Mouse (Mus musculus): ENCODE data around the gene Cacnb4. TPM values are rescaled to one million over a fixed set of nuclear protein-coding genes. Genes with fewer than 3 reads are reported as not detected.

Cacnb4 gene
- total RNA-seq (2021): under 1 TPM; 0.15 to 0.20 TPM
- long read RNA-seq, experiment 1, partial matches to known transcripts: 0 of 2 reads
- long read RNA-seq, experiment 1, other reads (novel, unspliced or antisense): 2 of 2 reads
- long read RNA-seq, experiment 2, partial matches to known transcripts: 0 of 2 reads
- long read RNA-seq, experiment 2, other reads (novel, unspliced or antisense): 2 of 2 reads

DNA sequence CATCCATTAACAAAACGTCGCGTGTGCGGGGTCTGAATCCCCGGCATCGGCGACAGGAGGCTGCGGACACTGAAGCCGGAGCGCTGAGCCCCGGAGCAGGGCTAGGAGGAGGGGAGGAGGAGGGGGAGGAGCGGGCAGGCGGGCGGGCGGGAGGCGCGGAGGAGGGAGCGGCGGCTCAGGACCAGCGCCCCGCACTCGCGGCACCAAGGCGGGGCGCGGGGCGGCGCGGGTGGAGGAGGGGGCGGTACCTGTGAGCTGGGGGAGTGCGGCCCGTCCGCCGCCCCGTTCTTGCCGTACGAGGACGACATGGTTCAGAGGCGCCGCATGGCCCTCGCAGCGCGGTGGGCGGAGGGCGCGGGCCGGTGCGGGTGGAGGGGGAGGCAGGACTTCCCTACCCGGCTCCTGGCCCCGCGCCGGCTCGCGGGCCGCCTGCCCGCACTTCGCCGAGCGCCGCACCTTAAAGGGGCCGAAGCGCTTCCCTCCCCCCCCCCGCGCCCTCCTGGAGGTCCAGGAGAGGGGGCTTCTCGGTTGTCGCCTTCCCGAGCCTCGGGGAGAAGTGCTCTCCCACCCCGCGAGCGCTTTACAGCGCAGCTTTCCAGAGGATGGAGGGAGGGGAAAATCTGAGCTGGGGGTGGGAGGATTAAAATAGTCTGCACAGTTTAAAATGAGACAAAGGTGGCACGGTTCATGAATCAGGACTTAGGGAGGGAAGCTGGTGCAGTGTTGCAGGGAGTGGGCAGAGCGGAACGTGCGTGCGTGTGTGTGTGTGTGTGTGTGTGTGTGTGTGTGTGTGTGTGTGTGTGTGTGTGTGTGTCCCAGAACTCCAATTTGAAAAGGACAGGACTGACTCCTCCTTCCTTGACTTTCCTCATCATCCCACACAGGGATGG is at the start of gene Cacnb4:
Cacnb4 (minus strand) TSS at position 809 of the 890 bp plus-strand sequence.
- peak in 1 of 2 experiments; percentile 23 for DNase-seq
- intact Hi-C loops (cut with DNase I): no loop called here

GRCm38 (mm10) chr2:52720231-52721025 is 43.8 kb upstream of the Cacnb4 start:
- DNase-seq: no peak
- intact Hi-C loops (cut with DNase I): no loop called here

DNA sequence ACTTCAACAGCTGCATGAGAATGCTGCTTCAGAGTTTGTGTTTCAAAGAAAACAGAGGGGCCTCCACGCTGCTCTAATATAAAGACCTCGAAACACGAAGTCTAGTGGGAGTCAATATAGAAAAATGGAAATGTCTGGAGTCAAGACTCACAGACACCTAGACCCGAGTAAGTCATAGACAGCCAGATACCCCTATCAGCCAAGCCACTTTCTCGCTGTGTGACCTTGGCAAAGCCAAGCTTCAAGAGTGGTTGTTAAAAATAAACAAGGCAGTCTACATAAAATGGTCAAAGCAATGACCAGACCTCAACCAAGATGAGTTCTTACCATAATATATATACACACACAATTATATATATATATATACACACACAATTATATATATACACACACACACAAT is 40.4 kb upstream of the Cacnb4 start:
- intact Hi-C loops (cut with DNase I): no loop called here
- DNase-seq: no peak

GRCm38 (mm10) chr2:52715538-52715937 is 38.9 kb upstream of the Cacnb4 start:
- intact Hi-C loops (cut with DNase I): no loop called here

DNA sequence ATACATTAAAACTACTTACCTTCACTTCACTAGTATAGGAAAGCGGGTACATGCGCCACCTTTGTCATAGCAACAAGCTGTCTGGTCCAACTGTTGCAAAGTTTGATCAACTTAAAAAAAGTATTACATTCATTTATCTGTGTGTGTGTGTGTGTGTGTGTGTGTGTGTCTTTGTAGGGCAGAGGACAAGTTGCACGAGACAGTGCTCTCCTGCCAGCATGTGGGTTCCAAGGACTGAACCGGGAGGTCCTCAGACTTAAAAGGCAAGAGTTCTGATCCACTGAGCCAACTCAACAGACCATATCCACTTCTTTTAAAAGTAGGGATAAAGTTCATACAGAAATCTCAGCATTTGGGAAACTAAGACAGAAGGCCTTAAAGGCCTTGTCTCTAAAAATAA is 37.5 kb upstream of the Cacnb4 start:
- intact Hi-C loops (cut with DNase I): no loop called here
- DNase-seq: no peak

More at GRCm38 (mm10) chr2:52715538-52715937, 38.9 kb upstream of the Cacnb4 start:
- DNase-seq: no peak

GRCm38 (mm10) chr2:52710804-52711203 is 34.2 kb upstream of the Cacnb4 start:
- no peak for DNase-seq
- intact Hi-C loops (cut with DNase I): no loop called here

DNA sequence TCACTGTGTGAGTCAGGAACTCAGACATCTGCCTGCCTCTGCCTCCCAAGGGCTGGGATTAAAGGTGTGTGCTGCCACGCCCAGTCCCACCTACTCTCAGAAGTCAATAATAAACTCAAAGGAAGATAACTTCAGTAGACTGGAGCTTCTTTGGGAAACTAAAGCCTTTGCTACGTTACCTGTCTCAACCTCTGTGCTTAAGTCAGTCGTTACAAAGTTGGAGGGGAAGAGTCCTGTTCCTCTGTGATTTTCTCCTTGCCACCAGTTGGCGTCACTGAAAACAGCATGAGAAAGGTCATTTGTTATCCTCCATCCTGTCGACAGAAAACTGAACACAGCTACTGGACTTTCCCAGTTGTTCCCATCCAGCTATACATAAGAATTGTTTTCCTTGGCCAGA is 32.8 kb upstream of the Cacnb4 start:
- intact Hi-C loops (cut with DNase I): no loop called here
- DNase-seq: no peak

DNA sequence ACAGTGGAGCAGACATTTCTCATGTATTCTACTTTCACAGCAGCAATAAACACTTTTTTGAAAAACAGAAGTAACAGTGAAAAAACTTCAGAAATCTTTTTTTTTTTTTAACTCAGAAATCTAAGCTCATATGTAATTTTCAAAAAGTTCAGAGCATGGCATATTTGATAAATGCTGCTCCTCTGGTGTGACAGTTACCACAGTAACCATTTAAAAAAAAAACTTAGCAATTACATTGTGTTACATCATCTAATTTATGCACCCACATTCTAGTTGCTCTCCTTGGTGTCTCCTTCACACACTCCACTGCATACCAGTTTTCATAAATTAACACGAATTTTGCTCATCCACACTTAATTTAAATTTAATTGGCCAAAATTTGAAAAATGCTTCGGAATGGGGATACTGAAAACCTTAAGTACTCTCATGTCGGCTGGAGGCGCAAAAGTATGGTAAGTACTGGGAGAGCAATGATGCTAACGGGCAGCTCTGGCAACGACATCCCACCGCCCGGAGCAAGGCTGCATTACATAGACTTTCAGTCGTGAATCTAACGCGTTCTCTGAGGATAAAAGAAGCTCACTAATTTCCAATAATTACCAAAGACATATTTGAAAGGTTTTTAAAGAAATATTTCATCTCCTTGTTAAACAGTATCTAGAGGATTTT is 24.9 kb upstream of the Cacnb4 start:
- intact Hi-C loops (cut with DNase I): no loop called here

DNA sequence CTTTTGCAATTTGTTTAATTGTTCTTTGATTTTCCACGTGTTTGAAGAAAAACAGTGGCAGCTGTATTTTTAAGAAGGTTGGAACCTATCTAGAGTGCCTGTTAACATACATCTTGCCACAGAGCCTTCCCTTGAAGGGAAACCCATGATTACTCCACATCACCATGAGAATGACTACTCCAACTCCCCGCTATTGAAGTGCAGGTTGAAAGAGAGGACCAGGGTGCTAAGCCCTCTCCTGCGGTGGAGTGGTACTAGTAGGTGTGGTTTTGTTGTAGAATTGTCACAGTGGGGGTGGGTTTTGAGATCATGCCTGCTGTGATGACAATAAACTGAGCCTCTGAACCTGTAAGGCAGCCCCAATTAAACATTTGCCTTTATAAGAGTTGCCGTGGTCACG is 23.7 kb upstream of the Cacnb4 start:
- intact Hi-C loops (cut with DNase I): no loop called here
- DNase-seq: no peak

More for the DNA sequence above, 24.9 kb upstream of the Cacnb4 start:
- no peak for DNase-seq

- intact Hi-C loops (cut with DNase I): loop anchor here (5.0 kb wide), 1 partner anchor 62 kb away; no protein-coding TSS in a partner anchor
- no peak for DNase-seq
These were observed 18.0 kb upstream of the Cacnb4 start for GRCm38 (mm10) chr2:52694604-52695003.

DNA sequence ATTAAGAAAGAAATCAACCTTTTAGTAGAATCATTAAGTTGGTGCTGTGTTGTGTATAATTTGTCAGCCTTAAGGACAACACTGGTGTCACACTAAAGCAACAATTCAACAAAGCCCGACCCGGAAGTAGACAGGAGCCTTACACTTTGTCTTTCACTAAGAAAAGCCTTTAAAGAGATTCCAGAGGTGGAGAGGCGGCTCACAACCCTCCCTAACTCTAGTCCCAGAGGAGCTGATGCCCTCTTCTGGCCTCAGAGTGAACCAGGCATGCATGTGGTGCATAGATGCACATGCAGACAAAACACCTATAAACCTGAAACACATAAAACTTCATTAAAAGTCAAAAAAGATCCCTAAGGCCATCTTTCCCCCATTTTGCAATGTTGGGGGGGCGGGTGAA is 15.1 kb upstream of the Cacnb4 start:
- DNase-seq: no peak
- intact Hi-C loops (cut with DNase I): loop anchor here (5.0 kb wide), 1 partner anchor 59 kb away; no protein-coding TSS in a partner anchor

DNA sequence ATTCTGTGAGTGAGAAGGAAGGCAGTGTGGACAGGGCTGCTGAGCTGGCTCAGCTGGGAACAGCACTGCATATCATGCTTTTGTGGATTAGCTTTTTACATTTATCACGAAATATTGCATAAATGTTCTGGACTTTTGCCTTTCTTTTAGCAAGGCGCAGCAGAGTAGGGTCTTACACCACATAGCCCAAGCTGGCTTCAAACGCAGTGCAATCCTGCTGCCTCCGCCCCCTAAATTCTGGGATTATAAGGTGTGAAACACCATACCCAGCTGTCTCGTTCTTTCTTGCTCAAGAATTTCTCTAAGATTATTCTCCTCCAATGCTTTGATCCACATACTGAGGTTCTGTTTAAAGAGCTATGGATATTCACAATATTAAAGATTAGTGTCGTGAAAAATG is 10.0 kb upstream of the Cacnb4 start:
- intact Hi-C loops (cut with DNase I): no loop called here

DNA sequence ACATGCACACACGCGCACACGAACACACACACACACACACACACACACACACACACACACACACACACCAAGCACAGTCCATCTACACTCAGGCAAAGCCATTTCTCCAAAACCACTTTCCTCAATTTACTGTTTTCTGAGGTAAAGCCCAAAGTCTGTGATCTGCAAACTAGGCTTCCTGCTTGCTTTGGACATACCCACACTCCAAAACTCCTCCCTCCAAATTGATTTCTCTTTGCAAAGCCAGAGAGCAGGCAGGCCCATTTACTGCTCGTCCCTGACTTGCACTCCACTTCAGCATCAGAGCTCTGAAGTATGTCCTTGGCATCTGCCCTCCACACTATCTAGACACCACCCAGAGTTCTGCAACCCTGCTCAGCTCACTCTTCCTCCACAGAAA is 958 bp upstream of the Cacnb4 start:
- DNase-seq: no peak

More for the DNA sequence above, 10.0 kb upstream of the Cacnb4 start:
- DNase-seq: no peak

DNA sequence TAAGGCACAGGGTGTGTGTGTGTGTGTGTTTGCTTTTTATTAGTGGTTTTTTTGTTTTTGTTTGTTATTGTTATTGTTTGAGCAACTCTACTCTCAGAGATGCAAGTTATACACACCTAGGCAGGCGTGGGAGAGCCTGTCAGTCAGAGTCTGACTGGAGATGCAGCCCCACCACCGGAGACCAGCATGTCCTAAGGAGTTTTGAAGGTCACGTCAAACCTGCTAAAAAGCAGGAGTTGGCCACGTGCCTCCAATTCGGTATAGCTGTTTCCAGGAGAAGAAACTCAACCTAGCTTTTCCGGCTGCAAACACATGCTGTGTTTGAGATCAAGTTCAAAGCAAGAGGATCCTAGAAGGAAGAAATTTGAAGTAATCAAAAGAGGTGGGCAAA is 277 bp upstream of the Cacnb4 start:
- no peak for DNase-seq
- intact Hi-C loops (cut with DNase I): no loop called here

More for the DNA sequence above, 958 bp upstream of the Cacnb4 start:
- intact Hi-C loops (cut with DNase I): no loop called here

- intact Hi-C loops (cut with DNase I): no loop called here
- DNase-seq: no peak
These were observed 1.2 kb downstream of the Cacnb4 start for GRCm38 (mm10) chr2:52675278-52675987.

DNA sequence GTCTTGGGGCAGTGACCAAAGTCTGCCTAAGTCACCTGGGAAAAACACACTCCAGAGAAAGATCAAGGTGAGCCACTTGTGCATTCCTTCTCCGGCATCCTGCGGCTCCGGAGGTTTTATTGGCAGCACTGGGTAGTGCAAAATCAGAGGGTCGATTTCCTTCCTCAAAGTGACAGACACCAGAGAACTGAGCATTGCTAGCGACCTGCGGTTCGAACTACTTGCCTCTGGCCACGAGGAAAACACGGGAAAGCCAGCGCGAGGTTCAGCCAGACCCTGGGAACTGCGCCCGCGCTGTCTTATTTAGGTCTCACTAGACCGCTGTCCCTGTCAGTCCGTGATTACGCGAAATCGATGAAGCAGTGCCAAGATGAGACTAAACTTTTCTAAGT is 1.7 kb downstream of the Cacnb4 start:
- peak in 1 of 2 experiments; percentile 7 for DNase-seq
- intact Hi-C loops (cut with DNase I): loop anchor here (5.0 kb wide), 1 partner anchor 38 kb away; no protein-coding TSS in a partner anchor

- no peak for DNase-seq
- intact Hi-C loops (cut with DNase I): loop anchor here (5.0 kb wide), 1 partner anchor 36 kb away; no protein-coding TSS in a partner anchor
These were observed 3.5 kb downstream of the Cacnb4 start for GRCm38 (mm10) chr2:52673172-52673571.

- intact Hi-C loops (cut with DNase I): loop anchor here (5.0 kb wide), 1 partner anchor 33 kb away; no protein-coding TSS in a partner anchor
- no peak for DNase-seq
These were observed 5.9 kb downstream of the Cacnb4 start for GRCm38 (mm10) chr2:52670733-52671132.

- no peak for DNase-seq
- intact Hi-C loops (cut with DNase I): no loop called here
These were observed 8.2 kb downstream of the Cacnb4 start for GRCm38 (mm10) chr2:52668480-52668879.

DNA sequence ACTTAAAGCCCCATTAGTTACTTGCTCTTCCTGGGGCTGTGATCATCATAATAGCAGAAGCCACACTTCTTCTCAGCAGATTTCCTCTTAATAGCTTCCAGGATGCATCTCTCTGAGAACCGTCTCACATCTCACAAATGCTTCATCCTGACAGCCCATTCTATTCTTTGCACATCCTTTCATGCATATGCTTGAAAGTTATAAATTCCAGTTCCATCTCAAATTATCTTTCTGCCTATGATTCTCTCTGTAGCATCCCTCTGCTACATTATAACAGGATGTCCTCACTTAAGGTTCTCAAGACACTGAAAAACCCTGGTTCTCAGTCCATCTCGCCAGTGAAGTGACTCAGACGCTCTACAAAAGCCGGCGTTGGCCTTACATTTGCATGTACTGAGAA is 19.9 kb downstream of the Cacnb4 start:
- no peak for DNase-seq
- intact Hi-C loops (cut with DNase I): no loop called here
